ENCODE assay signal across 16 mouse cellular contexts in genomic region chr4:102507344-102507743, GRCm38 (mm10).
A peak's percentile ranks its signal among the peaks of the same experiment; 100 is the strongest.
DNase-seq lines count a peak whose midpoint lies in the region; ATAC-seq and TF ChIP-seq lines count a peak whose summit lies in the region.
"Had no signal": no experiment of that assay in that cellular context is flagged by ENCODE, and none has a peak within 500 bp of the region (broad histone marks: within the 10 kb centered on the region; RNA-seq: fewer than 3 reads in every experiment).

No protein-coding gene starts in this region.

- intact Hi-C loops in gastrocnemius, adult 2 months (cut with DNase I) = no loop called here
- intact Hi-C loops in gastrocnemius, postnatal 36 days (cut with DNase I) = no loop called here
- intact Hi-C loops in left cerebral cortex, postnatal 36 days (cut with DNase I) = no loop called here

- no peak for DNase-seq in gastrocnemius, adult 2 months
- no peak for DNase-seq in gastrocnemius, postnatal 36 days
- no peak for DNase-seq in liver, embryonic 11.5 days (ENCODE audit: low spot score)
- DNase-seq in liver (no peak), MEL-GATA-1-ER (ENCODE audit: extremely low read depth, low read depth) (peak; percentile 36)
- DNase-seq in forebrain, embryonic 11.5 days (ENCODE audit: low spot score) = no peak
- no peak for DNase-seq in left cerebral cortex, postnatal 36 days (ENCODE audit: low spot score in 2 of 2)
- DNase-seq: adrenal gland, postnatal 36 days; cerebellum, postnatal 25 days; heart, postnatal 14 days; kidney, adult 9 months had no signal

- peaks cover 9% of the 10 kb centered on the region; the same call in 1 of the 2 replicates for H3K4me1 ChIP-seq in liver, embryonic 11.5 days (replicated peaks; ENCODE audit: control insufficient read depth, insufficient read depth, low read length)
- peaks cover 7% of the 10 kb centered on the region for H3K4me1 ChIP-seq in liver, embryonic 16.5 days (ENCODE audit: control insufficient read depth, low read depth, low read length)
- H3K4me1 ChIP-seq in forebrain, embryonic 11.5 days (replicated peaks; ENCODE audit: control insufficient read depth, insufficient read depth, low read length) = no peaks in the 10 kb centered on the region; the same call in 1 of the 2 replicates

- TF ChIP-seq CTCF in gastrocnemius, adult 2 months (IDR thresholded peaks at IDR 0.05) = no peak

- H3K9me3 ChIP-seq in liver, embryonic 11.5 days (ENCODE audit: control insufficient read depth, low read length) = no peaks in the 10 kb centered on the region
- no peaks in the 10 kb centered on the region for H3K9me3 ChIP-seq in liver, embryonic 16.5 days (replicated peaks; ENCODE audit: control insufficient read depth, low read length)
- no peaks in the 10 kb centered on the region for H3K9me3 ChIP-seq in forebrain, embryonic 11.5 days (ENCODE audit: control insufficient read depth, low read length)
- H3K9me3 ChIP-seq: embryonic facial prominence, embryonic 13.5 days; forebrain, embryonic 12.5 days; neural tube, embryonic 13.5 days had no signal

- peak overlapping the region; percentile 43; the same call in 1 of the 2 replicates for H3K27ac ChIP-seq in gastrocnemius, adult 2 months
- no peak overlapping the region for H3K27ac ChIP-seq in liver, embryonic 11.5 days (ENCODE audit: low read depth, low read length)
- H3K27ac ChIP-seq in liver, embryonic 16.5 days (ENCODE audit: low read length) = no peak overlapping the region
- no peak overlapping the region for H3K27ac ChIP-seq in forebrain, embryonic 11.5 days (ENCODE audit: low read depth, low read length)
- H3K27ac ChIP-seq: embryonic facial prominence, embryonic 13.5 days; forebrain, embryonic 12.5 days; neural tube, embryonic 13.5 days had no signal

- H3K4me2 ChIP-seq in liver, embryonic 11.5 days = peak overlapping the region; percentile 30; the same call in 1 of the 2 replicates
- H3K4me2 ChIP-seq in liver, embryonic 16.5 days (ENCODE audit: low read depth, low read length) = peak overlapping the region; percentile 23; the same call in 1 of the 2 replicates
- H3K4me2 ChIP-seq in forebrain, embryonic 11.5 days (ENCODE audit: low read depth, low read length, severe bottlenecking) = no peak overlapping the region
- H3K4me2 ChIP-seq: embryonic facial prominence, embryonic 13.5 days; forebrain, embryonic 12.5 days; neural tube, embryonic 13.5 days had no signal

- H3K4me3 ChIP-seq in gastrocnemius, adult 2 months = 0 out of 2 replicates have a peak overlapping the region, but pooled peaks have one; percentile 5
- H3K4me3 ChIP-seq in liver, embryonic 11.5 days (ENCODE audit: low read depth, low read length) = no peak overlapping the region
- no peak overlapping the region for H3K4me3 ChIP-seq in liver, embryonic 16.5 days (ENCODE audit: low read depth, low read length)
- no peak overlapping the region for H3K4me3 ChIP-seq in forebrain, embryonic 11.5 days (ENCODE audit: low read depth, low read length)
- H3K4me3 ChIP-seq: embryonic facial prominence, embryonic 13.5 days; forebrain, embryonic 12.5 days; neural tube, embryonic 13.5 days had no signal

- H3K36me3 ChIP-seq in liver, embryonic 11.5 days (ENCODE audit: control insufficient read depth, insufficient read depth, low read length) = no peaks in the 10 kb centered on the region
- no peaks in the 10 kb centered on the region for H3K36me3 ChIP-seq in liver, embryonic 16.5 days (ENCODE audit: control insufficient read depth, insufficient read depth)
- H3K36me3 ChIP-seq in forebrain, embryonic 11.5 days (ENCODE audit: control insufficient read depth, insufficient read depth, low read length) = no peaks in the 10 kb centered on the region
- H3K36me3 ChIP-seq: embryonic facial prominence, embryonic 13.5 days; forebrain, embryonic 12.5 days; neural tube, embryonic 13.5 days had no signal

- ATAC-seq in liver, embryonic 11.5 days (replicated peaks; ENCODE audit: low FRiP score) = no peak
- ATAC-seq in liver, embryonic 16.5 days (ENCODE audit: low read depth) = peak; percentile 30; the same call in 1 of the 2 replicates
- no peak for ATAC-seq in forebrain, embryonic 11.5 days (replicated peaks; ENCODE audit: low FRiP score)
- ATAC-seq: hindbrain, embryonic 16.5 days had no signal

- H3K9ac ChIP-seq in liver, embryonic 11.5 days (ENCODE audit: low read depth, low read length) = no peak overlapping the region
- no peak overlapping the region for H3K9ac ChIP-seq in liver, embryonic 16.5 days (ENCODE audit: low read depth, low read length)
- H3K9ac ChIP-seq in forebrain, embryonic 11.5 days (ENCODE audit: low read length) = no peak overlapping the region
- H3K9ac ChIP-seq: embryonic facial prominence, embryonic 13.5 days; forebrain, embryonic 12.5 days; neural tube, embryonic 13.5 days had no signal

- 47% methylated on average over 9 of the region's 9 CpGs for WGBS in liver, embryonic 11.5 days
- WGBS in liver, embryonic 16.5 days (ENCODE audit: insufficient replicate concordance) = 15% methylated on average over 9 of the region's 9 CpGs
- WGBS in forebrain, embryonic 11.5 days = 87% methylated on average over 9 of the region's 9 CpGs

- H3K27me3 ChIP-seq in liver, embryonic 11.5 days (replicated peaks; ENCODE audit: control insufficient read depth, insufficient read depth, low read length) = no peaks in the 10 kb centered on the region
- no peaks in the 10 kb centered on the region for H3K27me3 ChIP-seq in liver, embryonic 16.5 days (ENCODE audit: control insufficient read depth, insufficient read depth, low read depth, low read length)
- no peaks in the 10 kb centered on the region for H3K27me3 ChIP-seq in forebrain, embryonic 11.5 days (ENCODE audit: control insufficient read depth, insufficient read depth, low read length)
- H3K27me3 ChIP-seq: embryonic facial prominence, embryonic 13.5 days; neural tube, embryonic 13.5 days had no signal
